Mouse (Mus musculus): Measurements from ENCODE around the gene Ccin. TPM values are rescaled to one million over a fixed set of nuclear protein-coding genes. Genes with fewer than 3 reads are reported as not detected.

Gene Ccin
- total RNA-seq, 1 experiment from 2014 or later, result not detected

- DNase-seq, result no peak
These were observed 30.2 kb downstream of the Ccin start for GRCm38 (mm10) chr4:44013391-44014070.

- DNase-seq, result no peak
These were observed 32.8 kb downstream of the Ccin start for GRCm38 (mm10) chr4:44016071-44016470.

- DNase-seq, result no peak
These were observed 33.5 kb downstream of the Ccin start for GRCm38 (mm10) chr4:44016791-44017190.

GRCm38 (mm10) chr4:44022323-44022722, 39.0 kb downstream of the Ccin start:
- DNase-seq, result no peak

GRCm38 (mm10) chr4:44022766-44023165, 39.5 kb downstream of the Ccin start:
- no peak for DNase-seq

GRCm38 (mm10) chr4:44023681-44024080, 40.4 kb downstream of the Ccin start:
- no peak for DNase-seq

GRCm38 (mm10) chr4:44024241-44024640, 41.0 kb downstream of the Ccin start:
- no peak for DNase-seq

GRCm38 (mm10) chr4:44025570-44025969, 42.3 kb downstream of the Ccin start:
- DNase-seq, result no peak

- DNase-seq, result peak; percentile 34
These were observed 45.2 kb downstream of the Ccin start for GRCm38 (mm10) chr4:44028303-44029135.

- no peak for DNase-seq
These were observed 46.4 kb downstream of the Ccin start for GRCm38 (mm10) chr4:44029661-44030066.

GRCm38 (mm10) chr4:44031521-44031920, 48.2 kb downstream of the Ccin start:
- peak; percentile 62 for DNase-seq

Other genes with a start within 250 kb of the Ccin start
- gene Olfr159, start 212.5 kb upstream of the Ccin start, total RNA-seq (2021), result not detected in 2 replicates
- gene Olfr156, start 159.6 kb upstream of the Ccin start, total RNA-seq (2021), result not detected in 2 replicates
- not detected in 2 replicates for gene Olfr157, start 143.3 kb upstream of the Ccin start, total RNA-seq (2021)
- gene Olfr155, start 131.9 kb upstream of the Ccin start, total RNA-seq (2021), result not detected in 2 replicates
- gene Reck, start 108.0 kb upstream of the Ccin start, total RNA-seq (2021), result 14.6 and 16.6 TPM in 2 replicates
- gene Glipr2, start 26.1 kb upstream of the Ccin start, total RNA-seq (2021), result 7.4 and 9.1 TPM in 2 replicates
- 166 and 172 TPM in 2 replicates for gene Clta, start 21.0 kb downstream of the Ccin start, total RNA-seq (2021)
- 36.9 and 45.8 TPM in 2 replicates for gene Gne, start 100.7 kb downstream of the Ccin start, total RNA-seq (2021)